Comparison of ENCODE assay signal across 9 mouse cellular contexts in genomic region chr15:61096021-61096781, GRCm38 (mm10).
A peak's percentile ranks its signal among the peaks of the same experiment; 100 is the strongest.
DNase-seq lines count a peak whose midpoint lies in the region; ATAC-seq lines count a peak whose summit lies in the region.
"Had no signal": no experiment of that assay in that cellular context is flagged by ENCODE, and none has a peak within 500 bp of the region (broad histone marks: within the 10 kb centered on the region; RNA-seq: fewer than 3 reads in every experiment).

No protein-coding gene starts in this region.

- no peaks in the 10 kb centered on the region for H3K4me1 ChIP-seq in neural tube, embryonic 13.5 days (replicated peaks)
- H3K4me1 ChIP-seq: stomach, embryonic 15.5 days had no signal

- no peak overlapping the region for H3K4me3 ChIP-seq in neural tube, embryonic 13.5 days
- H3K4me3 ChIP-seq: stomach, embryonic 15.5 days had no signal

- peak; percentile 60; the same call in 1 of the 2 replicates for ATAC-seq in common myeloid progenitor, adult 5-6 weeks (replicated peaks; ENCODE audit: low read depth, poor library complexity, severe bottlenecking)
- 0 out of 2 replicates have a peak, but pooled peaks have one; percentile 47 for ATAC-seq in neural tube, embryonic 13.5 days (ENCODE audit: low read depth)

- intact Hi-C loops in left cerebral cortex, postnatal 14 days (cut with DNase I) = loop anchor here (2.0 to 10.0 kb wide), 3 partner anchors 271 to 1219 kb away; no protein-coding TSS in a partner anchor
- intact Hi-C loops in heart, postnatal 25 days (cut with DNase I) = loop anchor here (1.0 to 10.0 kb wide), 6 partner anchors 84 to 1219 kb away; no protein-coding TSS in a partner anchor

- no peaks in the 10 kb centered on the region for H3K9me3 ChIP-seq in neural tube, embryonic 13.5 days
- H3K9me3 ChIP-seq: stomach, embryonic 15.5 days had no signal

- no peak overlapping the region for H3K9ac ChIP-seq in neural tube, embryonic 13.5 days
- H3K9ac ChIP-seq: stomach, embryonic 15.5 days had no signal

- H3K4me2 ChIP-seq in neural tube, embryonic 13.5 days = no peak overlapping the region
- H3K4me2 ChIP-seq: stomach, embryonic 15.5 days had no signal

- DNase-seq in left cerebral cortex, postnatal 14 days (ENCODE audit: low spot score in 2 of 2) = peak; percentile 12 to 64
- DNase-seq in left cerebral cortex, adult 8-10 months (ENCODE audit: low spot score in 2 of 2) = no peak
- DNase-seq in forelimb bud, embryonic 11.5 days (ENCODE audit: low read depth, low spot score) = peak; percentile 14
- no peak for DNase-seq in spleen, adult 18-20 months
- no peak for DNase-seq in heart, postnatal 25 days (ENCODE audit: low spot score)
- DNase-seq: cerebellum, adult 9-11 months had no signal

- H3K36me3 ChIP-seq in neural tube, embryonic 13.5 days = no peaks in the 10 kb centered on the region
- H3K36me3 ChIP-seq: stomach, embryonic 15.5 days had no signal

- no peaks in the 10 kb centered on the region for H3K27me3 ChIP-seq in neural tube, embryonic 13.5 days
- H3K27me3 ChIP-seq: stomach, embryonic 15.5 days had no signal

- 51% methylated on average over 3 of the region's 3 CpGs for WGBS in neural tube, embryonic 13.5 days

- no peak overlapping the region for H3K27ac ChIP-seq in neural tube, embryonic 13.5 days (replicated peaks)
- H3K27ac ChIP-seq: stomach, embryonic 15.5 days had no signal

Comparison
In these comparisons a context has a peak if more than half of its experiments do, and no peak if none do; other contexts are left out.
1. DNase-seq: peak in left cerebral cortex, postnatal 14 days (2 of 2) and forelimb bud, embryonic 11.5 days (single experiment); none in left cerebral cortex, adult 8-10 months (0 of 2), spleen, adult 18-20 months (0 of 2) and heart, postnatal 25 days (single experiment).